In genomic region chr1:25815491-25815890, GRCm38 (mm10) we compare ENCODE assay signal across 35 mouse cellular contexts.
"Had no signal": no experiment of that assay in that cellular context is flagged by ENCODE, and none has a peak within 500 bp of the region (broad histone marks: within the 10 kb centered on the region; RNA-seq: fewer than 3 reads in every experiment).

No protein-coding gene starts in this region.

- DNase-seq: heart, postnatal 10 days; heart, postnatal 14 days; heart, postnatal 36 days; heart, postnatal 4 days; kidney, adult 11 months; kidney, adult 18-20 months; kidney, adult 2 months; kidney, adult 8-10 months; kidney, adult 9 months; kidney, postnatal 10 days; kidney, postnatal 14 days; kidney, postnatal 25 days; kidney, postnatal 36 days; kidney, postnatal 4 days; layer of hippocampus, adult 9-11 months; layer of hippocampus, postnatal 36 days had no signal

- ATAC-seq: hindbrain, embryonic 16.5 days; hindbrain, postnatal 0 days; inflammation-experienced regulatory T-cells, adult 6 months; intestine, embryonic 15.5 days; intestine, embryonic 16.5 days; intestine, postnatal 0 days had no signal

- H3K27me3 ChIP-seq: heart, embryonic 12.5 days; heart, embryonic 13.5 days; heart, embryonic 15.5 days; hindbrain, embryonic 12.5 days; hindbrain, embryonic 13.5 days; hindbrain, embryonic 15.5 days; intestine, embryonic 15.5 days; kidney, embryonic 15.5 days had no signal

- H3K4me1 ChIP-seq: heart, embryonic 12.5 days; heart, embryonic 13.5 days; heart, embryonic 15.5 days; hindbrain, embryonic 10.5 days; hindbrain, embryonic 12.5 days; hindbrain, embryonic 13.5 days; hindbrain, embryonic 15.5 days; intestine, embryonic 15.5 days; kidney, embryonic 15.5 days had no signal

- H3K27ac ChIP-seq: heart, embryonic 13.5 days; heart, embryonic 15.5 days; hindbrain, embryonic 10.5 days; hindbrain, embryonic 12.5 days; hindbrain, embryonic 13.5 days; hindbrain, embryonic 14.5 days; hindbrain, embryonic 15.5 days; hindbrain, postnatal 0 days; intestine, embryonic 15.5 days; kidney, embryonic 15.5 days; kidney, postnatal 0 days; layer of hippocampus, adult 2 months; left cerebral cortex, adult 2 months had no signal

- H3K4me3 ChIP-seq: heart, embryonic 12.5 days; heart, embryonic 13.5 days; heart, embryonic 15.5 days; hindbrain, embryonic 10.5 days; hindbrain, embryonic 12.5 days; hindbrain, embryonic 13.5 days; hindbrain, embryonic 15.5 days; intestine, embryonic 15.5 days; kidney, embryonic 15.5 days; layer of hippocampus, adult 2 months; left cerebral cortex, adult 2 months had no signal

- H3K9ac ChIP-seq: heart, embryonic 12.5 days; heart, embryonic 13.5 days; heart, embryonic 15.5 days; hindbrain, embryonic 12.5 days; hindbrain, embryonic 13.5 days; hindbrain, embryonic 14.5 days; hindbrain, embryonic 15.5 days; intestine, embryonic 15.5 days; kidney, embryonic 15.5 days had no signal

- H3K36me3 ChIP-seq: heart, embryonic 12.5 days; heart, embryonic 13.5 days; heart, embryonic 15.5 days; hindbrain, embryonic 10.5 days; hindbrain, embryonic 12.5 days; hindbrain, embryonic 13.5 days; hindbrain, embryonic 15.5 days; intestine, embryonic 15.5 days; kidney, embryonic 15.5 days had no signal

- H3K9me3 ChIP-seq: heart, embryonic 12.5 days; heart, embryonic 13.5 days; heart, embryonic 15.5 days; hindbrain, embryonic 10.5 days; hindbrain, embryonic 12.5 days; hindbrain, embryonic 13.5 days; hindbrain, embryonic 15.5 days; intestine, embryonic 15.5 days; kidney, embryonic 15.5 days had no signal

- H3K4me2 ChIP-seq: heart, embryonic 11.5 days; heart, embryonic 12.5 days; heart, embryonic 13.5 days; heart, embryonic 15.5 days; hindbrain, embryonic 12.5 days; hindbrain, embryonic 13.5 days; hindbrain, embryonic 14.5 days; hindbrain, embryonic 15.5 days; intestine, embryonic 15.5 days; kidney, embryonic 15.5 days had no signal
